Mouse (Mus musculus): Measurements from ENCODE around the gene Uaca.

GRCm38 (mm10) chr9:60899797-60900459, 105.6 kb downstream of the Uaca start:
- TF ChIP-seq POLR2A (IDR thresholded peaks at IDR 0.05; ENCODE audit: borderline replicate concordance, extremely low read depth, low read depth, low read length) = no peak
- TF ChIP-seq CTCF (IDR thresholded peaks at IDR 0.05; ENCODE audit: insufficient read depth, low read length) = no peak

Measured in lung, adult 2 months (tissue).